Mouse (Mus musculus) mesoderm, embryonic 11.5 days (tissue): ENCODE measurements around the gene Ccdc107.

Experiments
- DNase-seq: peaks from one replicate; pipeline ENCODE4 v3.0.0-alpha.2; 2012; ENCODE audit warnings: low read depth, low spot score

The Ccdc107 gene

GRCm38 (mm10) chr4:43512653-43513052, 20.0 kb downstream of the Ccdc107 start:
- no peak for DNase-seq

GRCm38 (mm10) chr4:43513300-43513699, 20.6 kb downstream of the Ccdc107 start:
- no peak for DNase-seq

DNA sequence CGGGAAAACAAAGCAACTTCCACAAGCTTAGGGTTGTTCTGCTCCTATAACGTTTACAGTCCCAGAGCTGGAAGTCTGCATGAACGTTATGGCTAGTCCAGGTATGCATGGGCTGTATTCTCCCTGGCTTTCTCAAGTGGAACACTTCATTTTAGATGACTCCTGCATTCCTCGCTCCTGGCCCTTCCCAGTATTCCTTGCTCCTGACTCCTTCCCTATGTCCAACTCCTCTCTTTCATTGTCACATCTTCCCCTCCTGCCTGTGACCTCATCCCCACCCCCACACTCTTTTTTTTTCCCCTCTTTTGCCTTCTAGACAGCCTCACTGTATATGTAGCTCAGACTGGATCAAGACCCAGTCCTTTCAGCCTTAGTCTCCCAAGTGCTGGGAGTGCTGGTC, 21.1 kb downstream of the Ccdc107 start:
- DNase-seq = no peak

- no peak for DNase-seq
These were observed 23.3 kb downstream of the Ccdc107 start for GRCm38 (mm10) chr4:43515764-43516708.

GRCm38 (mm10) chr4:43519551-43519950, 26.9 kb downstream of the Ccdc107 start:
- no peak for DNase-seq

GRCm38 (mm10) chr4:43519956-43520355, 27.3 kb downstream of the Ccdc107 start:
- DNase-seq = peak; percentile 89

GRCm38 (mm10) chr4:43527880-43528279, 35.2 kb downstream of the Ccdc107 start:
- no peak for DNase-seq

DNA sequence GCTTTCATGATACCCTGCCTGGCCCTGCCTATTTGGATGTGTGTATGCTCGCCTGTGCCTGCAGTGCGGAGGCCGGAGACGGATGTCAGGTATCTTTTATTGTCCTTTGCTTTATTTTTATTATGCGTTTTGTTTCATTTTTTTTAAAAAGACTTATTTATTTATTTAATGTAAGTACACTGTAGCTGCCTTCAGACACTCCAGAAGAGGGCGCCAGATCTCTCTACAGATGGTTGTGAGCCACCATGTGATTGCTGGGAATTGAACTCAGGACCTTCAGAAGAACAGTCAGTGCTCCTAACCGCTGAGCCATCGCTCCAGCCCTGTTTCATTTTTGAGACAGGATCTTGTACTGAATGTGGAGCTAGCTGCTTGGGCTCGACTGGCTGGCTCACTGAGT, 35.8 kb downstream of the Ccdc107 start:
- DNase-seq = no peak

DNA sequence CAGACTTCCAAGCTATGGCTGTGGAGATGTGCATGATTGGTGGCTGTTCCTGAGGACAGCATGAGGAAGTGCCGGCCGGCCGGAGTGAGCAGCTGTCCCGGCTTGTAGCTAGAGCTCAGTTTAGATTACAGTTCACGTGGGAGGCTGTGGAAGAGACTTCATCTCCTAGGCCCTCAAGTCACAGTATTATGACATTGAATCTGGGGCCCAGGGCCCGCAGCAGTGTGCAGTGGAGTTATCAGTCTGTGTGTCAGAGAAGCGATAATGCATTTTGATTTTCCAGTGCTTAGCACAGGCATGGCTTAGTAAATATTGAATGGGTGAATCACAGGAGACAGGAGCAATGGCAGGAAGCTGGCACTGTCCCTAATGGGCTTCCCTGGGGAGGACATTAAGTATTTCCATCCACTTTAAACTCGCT, 37.4 kb downstream of the Ccdc107 start:
- DNase-seq = no peak

- DNase-seq = peak; percentile 80
These were observed 37.9 kb downstream of the Ccdc107 start for GRCm38 (mm10) chr4:43530581-43530980.

DNA sequence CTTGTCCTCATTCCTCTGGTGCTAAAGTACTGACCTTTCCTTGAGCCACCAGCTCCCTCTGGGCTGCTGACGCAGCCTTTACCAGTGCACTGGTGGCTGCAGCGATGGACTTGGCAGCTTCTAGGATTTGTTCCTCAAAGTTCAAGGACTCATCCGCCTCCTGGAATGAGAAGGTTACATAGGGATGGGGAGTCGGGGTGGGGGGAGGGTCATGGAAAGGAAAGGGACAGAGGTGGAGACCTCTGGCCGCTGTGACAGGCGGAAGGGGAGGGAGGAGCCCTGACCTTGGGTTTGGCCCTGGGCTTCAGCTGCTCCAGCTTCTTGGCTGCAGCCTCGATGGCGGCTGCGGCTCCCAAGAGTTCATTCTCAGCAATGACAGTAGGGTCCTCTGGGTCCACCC, 40.6 kb downstream of the Ccdc107 start:
- DNase-seq = no peak

GRCm38 (mm10) chr4:43535628-43536027, 42.9 kb downstream of the Ccdc107 start:
- DNase-seq = no peak

DNA sequence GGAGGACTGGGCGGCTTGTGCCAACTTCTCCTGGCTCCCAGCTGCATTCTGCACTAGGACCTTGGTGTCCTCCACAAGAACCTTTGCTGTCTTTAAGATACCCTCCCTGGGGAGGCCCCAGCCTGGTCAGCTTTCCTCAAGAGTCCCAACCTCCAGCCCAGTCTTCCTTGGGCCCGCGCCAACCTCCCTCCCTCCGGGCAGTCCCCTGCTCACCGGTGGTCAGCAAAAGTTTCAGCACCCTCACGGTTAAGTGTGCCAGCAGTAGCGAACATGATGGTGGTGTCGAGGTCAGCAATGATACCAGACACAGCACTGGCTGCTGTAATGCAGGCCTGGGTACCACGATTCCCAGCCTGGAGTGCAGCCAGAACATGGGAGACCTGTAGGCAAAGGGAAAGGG, 43.3 kb downstream of the Ccdc107 start:
- no peak for DNase-seq

GRCm38 (mm10) chr4:43542044-43542443, 49.3 kb downstream of the Ccdc107 start:
- DNase-seq = no peak
